Mouse (Mus musculus) megakaryocyte, embryonic 14.5 days (primary cell): Measurements from ENCODE around the gene Ntm.

Experiments used
- FLI1 ChIP-seq: IDR thresholded peaks from 2 replicates; pipeline ENCODE4 v1.6.1; 2012; ENCODE audit warnings: low read length, inconsistent platforms, mixed read lengths
- GATA1 ChIP-seq: IDR thresholded peaks from 3 replicates; pipeline ENCODE4 v1.6.1; 2012; ENCODE audit warnings: mixed read lengths, low read length, inconsistent platforms, borderline replicate concordance

DNA sequence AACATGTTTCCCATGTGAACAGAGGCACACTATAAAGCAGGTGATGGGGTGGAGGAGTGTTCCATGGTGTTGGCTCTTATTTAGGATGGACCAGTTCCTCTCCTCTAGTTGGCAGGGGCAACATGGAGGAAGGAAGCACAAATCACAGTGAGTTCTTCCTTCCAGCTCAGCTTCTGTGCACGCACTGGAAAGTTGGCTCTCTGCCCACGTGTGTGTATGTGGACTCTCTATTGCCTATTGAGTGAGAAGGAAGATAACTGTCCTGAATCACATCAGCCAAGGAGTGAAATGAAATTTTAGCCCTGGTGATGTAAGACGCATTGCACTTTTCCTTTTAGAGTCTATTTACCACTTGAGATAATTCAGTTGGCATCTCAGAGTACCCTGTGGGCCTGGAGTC is 203.0 kb downstream of the Ntm start:
- TF ChIP-seq GATA1 = no peak
- no peak for TF ChIP-seq FLI1
